Mouse (Mus musculus): ENCODE measurements around the gene Id4. TPM values are rescaled to one million over a fixed set of nuclear protein-coding genes. Genes with fewer than 3 reads are reported as not detected.

The Id4 gene
- total RNA-seq (2021) = 10 to 100 TPM; 20.2 to 27.1 TPM

- peak; percentile 94 to 95 for DNase-seq (ENCODE audit: extremely low spot score in 1 of 2, low spot score in 2 of 2)
- intact Hi-C loops (cut with DNase I) = loop anchor here (10.0 kb wide), 2 partner anchors 204 to 956 kb away; no protein-coding TSS in a partner anchor
Observed at GRCm38 (mm10) chr13:48260690-48261278, at the start of gene Id4. Gene Id4 (plus strand): TSS chr13:48261228.

DNA sequence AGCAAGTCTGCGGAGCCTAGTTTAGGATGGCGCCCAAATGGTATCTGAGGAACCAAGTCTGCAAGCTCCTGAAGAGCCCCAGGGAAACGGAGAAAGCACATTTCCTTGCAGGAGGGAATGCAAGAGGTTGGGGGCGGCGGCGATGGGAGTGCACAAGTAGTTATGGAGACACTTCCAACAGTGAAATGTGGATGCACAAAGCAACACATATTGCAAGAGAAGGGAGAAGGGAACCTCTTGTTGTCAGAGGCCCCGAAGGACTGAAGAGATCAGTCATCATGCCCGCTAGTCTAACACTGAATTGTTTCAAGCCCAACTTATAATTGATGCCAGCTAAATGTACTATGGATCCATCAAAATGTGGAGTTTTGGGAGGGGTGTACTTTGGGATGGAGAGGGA is 33.9 kb upstream of the Id4 start:
- peak; percentile 11 to 36 for DNase-seq (ENCODE audit: extremely low spot score in 1 of 2, low spot score in 2 of 2)
- intact Hi-C loops (cut with DNase I) = no loop called here

- intact Hi-C loops (cut with DNase I) = no loop called here
- peak; percentile 94 to 97 for DNase-seq (ENCODE audit: extremely low spot score in 1 of 2, low spot score in 2 of 2)
Observed at GRCm38 (mm10) chr13:48227712-48228111, 33.3 kb upstream of the Id4 start.

DNA sequence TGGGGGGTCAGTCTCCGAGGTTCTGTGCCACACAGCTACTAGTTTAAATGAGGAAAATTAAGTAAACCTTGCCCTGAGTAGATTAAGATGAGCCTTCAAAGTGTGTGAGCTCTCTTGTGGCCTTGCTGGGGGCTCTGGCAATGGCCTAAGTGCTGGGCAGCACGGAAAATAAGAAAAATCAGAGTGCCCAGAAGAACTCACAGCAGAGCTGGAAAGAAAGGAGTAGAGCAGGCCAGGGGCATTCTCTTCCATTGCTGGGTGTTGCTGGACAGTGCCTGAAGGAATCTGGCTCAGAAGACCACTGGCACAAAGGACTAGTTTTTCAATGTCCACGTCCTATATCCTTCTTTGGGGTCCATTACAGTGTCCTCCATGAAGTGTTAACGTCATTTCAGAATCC is 32.9 kb upstream of the Id4 start:
- no peak for DNase-seq (ENCODE audit: extremely low spot score in 1 of 2, low spot score in 2 of 2)
- intact Hi-C loops (cut with DNase I) = no loop called here

DNA sequence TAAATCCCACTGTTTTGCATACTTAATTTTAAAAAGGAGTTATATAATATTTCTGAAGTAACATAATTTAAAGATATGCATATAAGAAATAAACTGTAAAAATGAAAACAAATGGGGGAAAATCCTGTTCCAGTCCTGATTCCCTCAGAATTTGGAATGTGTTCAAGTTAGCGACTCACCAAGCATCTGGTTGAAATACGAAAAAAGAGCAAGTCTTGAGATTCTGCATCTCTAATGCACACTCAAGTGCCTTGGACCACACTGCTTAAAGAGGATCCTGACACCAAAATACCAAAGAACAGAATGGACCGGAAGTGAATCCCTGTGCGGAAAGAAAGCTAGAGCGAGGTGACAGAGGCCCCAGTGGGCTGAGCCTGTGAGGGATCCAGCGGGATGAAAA is 30.0 kb upstream of the Id4 start:
- DNase-seq (ENCODE audit: extremely low spot score in 1 of 2, low spot score in 2 of 2) = no peak
- intact Hi-C loops (cut with DNase I) = no loop called here

GRCm38 (mm10) chr13:48236436-48236835 is 24.6 kb upstream of the Id4 start:
- no peak for DNase-seq (ENCODE audit: extremely low spot score in 1 of 2, low spot score in 2 of 2)
- intact Hi-C loops (cut with DNase I) = no loop called here

- intact Hi-C loops (cut with DNase I) = no loop called here
- DNase-seq (ENCODE audit: extremely low spot score in 1 of 2, low spot score in 2 of 2) = no peak
Observed at GRCm38 (mm10) chr13:48236865-48237264, 24.2 kb upstream of the Id4 start.

DNA sequence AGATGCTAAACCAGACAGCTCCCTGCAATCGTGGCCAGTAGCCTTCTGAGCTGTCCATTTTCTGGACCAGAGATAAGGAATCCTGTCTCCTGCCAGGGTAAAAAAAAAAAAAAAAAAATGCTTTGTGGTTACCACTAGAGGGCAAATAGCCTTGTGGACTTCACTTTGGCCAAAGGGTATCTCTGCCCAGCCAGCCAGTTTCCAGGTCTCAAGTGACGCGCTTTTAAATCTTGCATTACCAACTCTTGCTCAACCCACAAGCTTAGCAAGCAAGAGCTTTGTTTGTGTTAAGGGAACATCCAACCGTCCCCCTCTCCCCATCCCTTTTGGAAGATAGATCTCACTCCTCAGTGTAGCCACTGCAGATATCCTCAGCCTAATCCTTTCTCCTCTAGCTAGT is 23.5 kb upstream of the Id4 start:
- DNase-seq (ENCODE audit: extremely low spot score in 1 of 2, low spot score in 2 of 2) = no peak
- intact Hi-C loops (cut with DNase I) = no loop called here

DNA sequence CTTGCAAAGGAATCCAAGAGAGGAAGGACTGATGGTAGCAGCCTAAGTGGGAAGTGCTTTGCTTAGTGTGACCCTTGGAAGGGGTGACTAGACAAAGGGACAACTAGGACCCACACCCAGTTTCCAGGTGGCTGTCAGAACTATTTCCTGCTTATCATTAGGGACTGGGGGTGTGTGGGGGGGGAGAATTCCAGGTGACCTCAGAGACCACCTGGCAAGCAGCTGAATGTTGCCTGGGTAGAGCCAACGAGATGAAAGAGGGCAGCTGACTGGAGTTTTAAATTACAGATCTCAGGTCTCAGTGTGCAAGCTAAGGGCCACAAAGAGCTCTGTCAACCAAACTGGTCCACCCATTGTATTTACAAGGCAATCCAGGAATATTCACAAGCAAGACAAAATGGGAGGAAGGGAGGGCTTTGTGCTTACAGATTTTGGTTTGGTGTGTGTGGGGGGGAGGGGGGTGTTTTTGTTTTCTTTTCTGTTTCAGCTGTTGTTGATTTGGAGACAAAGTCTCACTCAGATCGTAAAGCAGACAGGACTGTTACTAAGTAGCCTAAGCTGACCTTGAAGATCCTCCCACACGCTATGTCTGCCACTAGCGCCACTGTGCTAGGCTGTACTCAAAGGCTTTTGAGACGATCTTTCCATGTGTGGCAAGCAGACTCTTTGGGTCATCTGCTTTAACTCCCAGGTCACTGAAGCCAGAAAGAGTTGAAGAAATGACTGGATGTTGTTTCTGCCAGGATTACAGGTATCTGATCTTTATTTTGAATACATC is 15.6 kb upstream of the Id4 start:
- no peak for DNase-seq (ENCODE audit: extremely low spot score in 1 of 2, low spot score in 2 of 2)
- intact Hi-C loops (cut with DNase I) = no loop called here

- intact Hi-C loops (cut with DNase I) = no loop called here
Observed at GRCm38 (mm10) chr13:48252559-48252958, 8.5 kb upstream of the Id4 start.

DNA sequence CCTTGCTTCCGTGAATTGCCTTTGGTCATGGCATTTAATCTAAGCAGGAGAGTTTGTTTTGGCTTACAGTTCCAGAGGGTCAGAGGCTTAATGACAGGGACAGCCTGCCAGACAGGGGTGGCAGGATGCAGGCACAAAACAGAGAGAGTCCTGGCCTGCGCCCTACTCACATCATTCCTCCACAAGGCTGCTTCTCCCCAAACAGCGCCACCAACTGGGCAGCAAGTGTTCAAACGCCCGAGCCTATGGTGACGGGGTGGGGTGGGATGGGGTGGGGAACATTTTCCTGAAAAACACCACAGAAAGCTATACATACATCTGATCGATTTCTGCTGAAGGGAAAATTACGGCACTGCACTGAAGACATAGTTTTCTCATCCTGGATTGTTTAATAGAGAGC is 6.0 kb upstream of the Id4 start:
- intact Hi-C loops (cut with DNase I) = no loop called here
- DNase-seq (ENCODE audit: extremely low spot score in 1 of 2, low spot score in 2 of 2) = no peak

More at GRCm38 (mm10) chr13:48252559-48252958, 8.5 kb upstream of the Id4 start:
- no peak for DNase-seq (ENCODE audit: extremely low spot score in 1 of 2, low spot score in 2 of 2)

DNA sequence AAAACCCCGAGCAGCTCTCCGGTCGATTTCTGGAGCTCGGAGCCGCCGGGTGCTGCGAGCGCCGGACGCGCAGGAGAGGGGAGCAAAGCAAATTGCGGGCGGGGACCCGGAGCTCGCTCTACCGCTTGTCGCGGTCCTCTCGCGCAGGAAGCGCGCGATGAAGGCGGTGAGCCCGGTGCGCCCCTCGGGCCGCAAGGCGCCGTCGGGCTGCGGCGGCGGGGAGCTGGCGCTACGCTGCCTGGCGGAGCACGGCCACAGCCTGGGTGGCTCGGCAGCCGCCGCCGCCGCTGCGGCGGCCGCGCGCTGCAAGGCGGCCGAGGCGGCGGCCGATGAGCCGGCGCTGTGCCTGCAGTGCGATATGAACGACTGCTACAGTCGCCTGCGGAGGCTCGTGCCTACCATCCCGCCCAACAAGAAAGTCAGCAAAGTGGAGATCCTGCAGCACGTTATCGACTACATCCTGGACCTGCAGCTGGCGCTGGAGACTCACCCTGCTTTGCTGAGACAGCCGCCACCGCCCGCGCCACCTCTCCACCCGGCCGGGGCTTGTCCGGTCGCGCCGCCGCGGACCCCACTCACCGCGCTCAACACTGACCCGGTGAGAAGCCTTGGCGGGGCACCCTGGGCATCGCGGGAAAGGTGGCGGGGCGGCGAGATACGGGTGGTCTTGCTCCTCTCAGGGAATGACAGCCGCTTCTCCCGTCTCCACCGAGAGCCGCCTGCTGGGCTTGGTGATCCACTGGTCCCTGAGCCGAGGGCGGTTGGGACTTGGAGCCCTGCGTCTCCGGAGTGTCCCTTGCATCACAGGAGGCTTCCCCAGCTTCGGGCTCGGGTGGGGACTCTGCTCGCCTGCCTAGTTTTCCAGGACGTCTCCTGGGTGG is 553 bp downstream of the Id4 start:
- peak; percentile 30 to 59 for DNase-seq (ENCODE audit: extremely low spot score in 1 of 2, low spot score in 2 of 2)
- intact Hi-C loops (cut with DNase I) = loop anchor here (10.0 kb wide), 2 partner anchors 203 to 957 kb away; no protein-coding TSS in a partner anchor

DNA sequence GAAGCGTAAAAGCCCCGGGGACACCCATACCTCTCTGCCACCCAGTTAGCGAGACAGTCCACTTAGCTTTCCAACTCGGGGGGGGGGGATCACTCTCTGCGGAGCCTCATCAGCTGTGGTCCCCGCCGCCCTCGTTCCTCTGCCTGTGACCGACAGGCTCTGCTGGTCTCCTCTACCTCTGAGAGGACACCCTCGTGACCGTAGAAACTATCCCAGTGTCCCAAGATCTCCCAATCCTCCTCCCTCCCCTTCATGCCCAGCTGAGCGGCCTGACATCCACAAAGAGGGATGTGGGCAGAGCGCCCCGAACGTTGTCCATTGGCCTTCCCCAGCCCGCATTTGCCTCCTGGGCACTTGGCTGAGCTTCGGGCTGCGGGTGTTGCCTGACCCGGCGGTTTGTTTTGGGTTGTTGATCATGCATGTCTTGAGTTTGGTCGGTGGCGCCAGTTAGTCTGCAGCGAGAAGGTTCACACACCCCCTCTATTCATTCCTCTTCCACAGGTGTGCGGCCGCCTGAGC is 1.5 kb downstream of the Id4 start:
- intact Hi-C loops (cut with DNase I) = loop anchor here (10.0 kb wide), 2 partner anchors 202 to 958 kb away; no protein-coding TSS in a partner anchor
- DNase-seq (ENCODE audit: extremely low spot score in 1 of 2, low spot score in 2 of 2) = peak in 1 of 2 experiments; percentile 49

DNA sequence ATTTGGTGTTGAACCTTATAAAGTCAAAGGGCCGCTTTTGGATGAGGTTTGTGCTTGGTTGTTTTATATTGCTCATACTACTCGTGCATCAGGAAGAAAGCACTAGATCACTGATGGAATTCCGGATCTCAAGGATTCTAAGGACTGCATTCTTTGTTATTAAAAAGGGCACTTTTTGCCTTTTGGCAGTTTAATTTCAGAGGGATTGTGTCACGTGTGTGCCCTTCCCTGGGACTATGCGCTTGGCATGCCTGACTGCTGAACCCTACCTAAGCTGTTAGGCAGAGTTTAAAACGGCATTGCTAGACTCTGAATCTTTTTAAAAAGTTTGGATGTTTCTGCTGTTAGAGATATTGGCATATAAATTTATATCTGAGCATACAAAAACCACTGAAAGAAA is 4.0 kb downstream of the Id4 start:
- intact Hi-C loops (cut with DNase I) = loop anchor here (10.0 kb wide), 2 partner anchors 200 to 960 kb away; no protein-coding TSS in a partner anchor

GRCm38 (mm10) chr13:48273451-48274069 is 12.5 kb downstream of the Id4 start:
- intact Hi-C loops (cut with DNase I) = no loop called here
- peak; percentile 30 to 41 for DNase-seq (ENCODE audit: extremely low spot score in 1 of 2, low spot score in 2 of 2)

More for the DNA sequence above, 4.0 kb downstream of the Id4 start:
- no peak for DNase-seq (ENCODE audit: extremely low spot score in 1 of 2, low spot score in 2 of 2)

GRCm38 (mm10) chr13:48274107-48274506 is 13.1 kb downstream of the Id4 start:
- intact Hi-C loops (cut with DNase I) = no loop called here
- no peak for DNase-seq (ENCODE audit: extremely low spot score in 1 of 2, low spot score in 2 of 2)

DNA sequence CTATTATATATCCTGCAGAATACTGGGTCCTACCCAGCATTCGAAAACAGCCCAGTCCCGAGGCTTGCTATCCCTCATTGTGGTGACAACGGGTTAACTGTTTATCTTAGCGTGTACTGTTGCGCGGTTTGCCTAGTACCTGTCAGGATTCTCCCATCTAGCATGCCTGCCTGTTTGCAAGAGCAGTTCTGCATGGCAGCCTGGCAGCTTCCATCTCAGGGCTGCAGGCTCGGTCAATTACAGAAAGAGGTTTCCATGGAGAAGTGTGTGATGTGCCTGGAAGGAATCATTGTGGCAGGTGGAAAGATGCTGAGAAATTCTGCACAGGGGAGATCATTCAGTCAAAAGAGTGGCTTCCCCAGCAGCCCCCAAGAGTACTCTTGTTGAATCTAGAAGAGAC is 16.0 kb downstream of the Id4 start:
- intact Hi-C loops (cut with DNase I) = no loop called here
- no peak for DNase-seq (ENCODE audit: extremely low spot score in 1 of 2, low spot score in 2 of 2)

DNA sequence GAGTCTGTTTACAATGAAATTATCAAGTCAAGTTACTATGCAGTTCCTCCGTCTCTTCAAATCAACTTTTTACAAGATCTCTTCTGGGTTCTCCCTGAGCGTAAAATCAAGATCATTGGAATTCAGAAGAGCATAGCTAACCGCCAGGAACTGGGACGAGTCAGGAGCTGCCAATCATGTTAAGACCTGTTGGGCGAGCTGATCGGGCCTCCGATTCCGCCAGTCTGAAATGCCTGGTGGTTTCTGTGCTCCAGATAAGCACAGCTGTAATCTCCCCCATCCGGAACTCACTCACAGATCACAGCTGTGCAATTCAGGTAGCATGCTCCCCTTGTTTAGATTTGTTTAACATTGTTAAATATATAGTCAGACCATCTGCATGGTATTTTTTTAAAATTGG is 23.4 kb downstream of the Id4 start:
- DNase-seq (ENCODE audit: extremely low spot score in 1 of 2, low spot score in 2 of 2) = no peak
- intact Hi-C loops (cut with DNase I) = no loop called here

Data from left cerebral cortex, postnatal 10 days (tissue).